In genomic region chr1:171263185-171263611, GRCm38 (mm10) we compare ENCODE assay signal across 8 mouse cellular contexts. TPM values are rescaled to one million over a fixed set of nuclear protein-coding genes. Genes with fewer than 3 reads are reported as not detected.
DNase-seq lines count a peak whose midpoint lies in the region; ATAC-seq lines count a peak whose summit lies in the region.
"Had no signal": no experiment of that assay in that cellular context is flagged by ENCODE, and none has a peak within 500 bp of the region (broad histone marks: within the 10 kb centered on the region; RNA-seq: fewer than 3 reads in every experiment).

No protein-coding gene starts in this region.

- 0% methylated on average over 2 of the region's 2 CpGs for WGBS in midbrain, embryonic 11.5 days

- H3K9me3 ChIP-seq in midbrain, embryonic 11.5 days (ENCODE audit: control insufficient read depth, low read length), result no peaks in the 10 kb centered on the region

- no peak overlapping the region for H3K27ac ChIP-seq in midbrain, embryonic 11.5 days (ENCODE audit: low read depth, low read length)
- H3K27ac ChIP-seq: macrophage had no signal

- H3K9ac ChIP-seq in midbrain, embryonic 11.5 days (ENCODE audit: low read length), result no peak overlapping the region

- no peaks in the 10 kb centered on the region for H3K36me3 ChIP-seq in midbrain, embryonic 11.5 days (ENCODE audit: control insufficient read depth, insufficient read depth, low read length)

- DNase-seq in 3134 (ENCODE audit: extremely low read depth, insufficient read length, low spot score), result peak; percentile 68
- peak; percentile 93 for DNase-seq in Muller cell, postnatal 12 days (ENCODE audit: inconsistent ontology term)
- DNase-seq in heart, adult 8-10 months (ENCODE audit: low spot score), result peak; percentile 69
- peak; percentile 83 for DNase-seq in kidney, postnatal 10 days
- no peak for DNase-seq in midbrain, embryonic 11.5 days (ENCODE audit: low spot score, missing footprints)
- no peak for DNase-seq in urinary bladder, postnatal 25 days (ENCODE audit: low spot score)

- peak overlapping the region; percentile 24 for H3K4me2 ChIP-seq in midbrain, embryonic 11.5 days

- peaks cover 5% of the 10 kb centered on the region; the same call in 1 of the 2 replicates for H3K4me1 ChIP-seq in midbrain, embryonic 11.5 days (ENCODE audit: control insufficient read depth, insufficient read depth, low read length)

- no peaks in the 10 kb centered on the region for H3K27me3 ChIP-seq in midbrain, embryonic 11.5 days (ENCODE audit: control insufficient read depth, insufficient read depth, low read length)

- peak; percentile 86 for ATAC-seq in midbrain, embryonic 11.5 days (ENCODE audit: low FRiP score)
- ATAC-seq in megakaryocyte-erythroid progenitor cell, adult 5-6 weeks (replicated peaks; ENCODE audit: low FRiP score, low TSS enrichment, poor library complexity, severe bottlenecking), result no peak

- H3K4me3 ChIP-seq in midbrain, embryonic 11.5 days (ENCODE audit: low read depth, low read length), result no peak overlapping the region

RNA-seq across cellular contexts. Expression of gene B4galt3, which starts 6.9 kb away (rescaled TPM):
- total RNA-seq in heart, adult 8-10 months (2022), result 10 to 100 TPM; 15.4 to 20.8 (median 19.1) TPM
- polyA plus RNA-seq in midbrain, embryonic 11.5 days (2014; fragmentation: Nextera tagmentation; extraction: Ambion mirVana), result 49.5 and 58.4 TPM in 2 replicates
- 34.5 and 55.7 TPM in 2 replicates for total RNA-seq in megakaryocyte-erythroid progenitor cell, adult 5-6 weeks (2014; fragmentation: Nextera tagmentation)
- total RNA-seq in megakaryocyte-erythroid progenitor cell, adult 5-6 weeks (2017), result 15.2 and 24.0 TPM in 2 replicates

RNA-seq across cellular contexts. Expression of gene Ndufs2, which starts 12.0 kb away (rescaled TPM):
- total RNA-seq in heart, adult 8-10 months (2022), result 1,000 to 10,000 TPM; 1,619 to 1,708 (median 1,672) TPM
- polyA plus RNA-seq in midbrain, embryonic 11.5 days (2014; fragmentation: Nextera tagmentation; extraction: Ambion mirVana), result 232 and 274 TPM in 2 replicates
- total RNA-seq in megakaryocyte-erythroid progenitor cell, adult 5-6 weeks (2014; fragmentation: Nextera tagmentation), result 273 and 313 TPM in 2 replicates
- total RNA-seq in megakaryocyte-erythroid progenitor cell, adult 5-6 weeks (2017), result 280 and 331 TPM in 2 replicates

RNA-seq across cellular contexts. Expression of gene Adamts4, which starts 13.0 kb away (rescaled TPM):
- under 1 TPM; 0.19 to 0.60 (median 0.25) TPM for total RNA-seq in heart, adult 8-10 months (2022)
- 4.0 and 4.4 TPM in 2 replicates for polyA plus RNA-seq in midbrain, embryonic 11.5 days (2014; fragmentation: Nextera tagmentation; extraction: Ambion mirVana)
- total RNA-seq in megakaryocyte-erythroid progenitor cell, adult 5-6 weeks (2014; fragmentation: Nextera tagmentation), result 0.11 TPM in 1 of 2 replicates, not detected in the other
- not detected in 2 replicates for total RNA-seq in megakaryocyte-erythroid progenitor cell, adult 5-6 weeks (2017)

RNA-seq across cellular contexts. Expression of gene Ppox, which starts 17.8 kb away (rescaled TPM):
- total RNA-seq in heart, adult 8-10 months (2022), result 10 to 100 TPM; 11.9 to 16.6 (median 12.7) TPM
- 54.1 and 56.3 TPM in 2 replicates for polyA plus RNA-seq in midbrain, embryonic 11.5 days (2014; fragmentation: Nextera tagmentation; extraction: Ambion mirVana)
- total RNA-seq in megakaryocyte-erythroid progenitor cell, adult 5-6 weeks (2014; fragmentation: Nextera tagmentation), result 114 and 123 TPM in 2 replicates
- total RNA-seq in megakaryocyte-erythroid progenitor cell, adult 5-6 weeks (2017), result 18.1 and 29.5 TPM in 2 replicates

RNA-seq across cellular contexts. Expression of gene Usp21, which starts 24.6 kb away (rescaled TPM):
- 10 to 100 TPM; 18.9 to 21.1 (median 19.9) TPM for total RNA-seq in heart, adult 8-10 months (2022)
- 84.7 and 88.6 TPM in 2 replicates for polyA plus RNA-seq in midbrain, embryonic 11.5 days (2014; fragmentation: Nextera tagmentation; extraction: Ambion mirVana)
- total RNA-seq in megakaryocyte-erythroid progenitor cell, adult 5-6 weeks (2014; fragmentation: Nextera tagmentation), result 44.1 and 50.1 TPM in 2 replicates
- total RNA-seq in megakaryocyte-erythroid progenitor cell, adult 5-6 weeks (2017), result 16.9 and 33.0 TPM in 2 replicates

Comparison
In these comparisons a context has a peak if more than half of its experiments do, and no peak if none do; other contexts are left out.
1. DNase-seq: peak in 3134 (single experiment), Muller cell, postnatal 12 days (single experiment), heart, adult 8-10 months (single experiment) and kidney, postnatal 10 days (single experiment); none in midbrain, embryonic 11.5 days (single experiment) and urinary bladder, postnatal 25 days (single experiment).
2. RNA of gene Ndufs2, which starts 12.0 kb away (total RNA-seq): 1,619 to 1,708 TPM in heart, adult 8-10 months; 273 to 331 TPM in megakaryocyte-erythroid progenitor cell, adult 5-6 weeks; every median in the first group is over 4 times any median in the second.